ENCODE assay signal across 9 mouse cellular contexts in the genomic region with DNA sequence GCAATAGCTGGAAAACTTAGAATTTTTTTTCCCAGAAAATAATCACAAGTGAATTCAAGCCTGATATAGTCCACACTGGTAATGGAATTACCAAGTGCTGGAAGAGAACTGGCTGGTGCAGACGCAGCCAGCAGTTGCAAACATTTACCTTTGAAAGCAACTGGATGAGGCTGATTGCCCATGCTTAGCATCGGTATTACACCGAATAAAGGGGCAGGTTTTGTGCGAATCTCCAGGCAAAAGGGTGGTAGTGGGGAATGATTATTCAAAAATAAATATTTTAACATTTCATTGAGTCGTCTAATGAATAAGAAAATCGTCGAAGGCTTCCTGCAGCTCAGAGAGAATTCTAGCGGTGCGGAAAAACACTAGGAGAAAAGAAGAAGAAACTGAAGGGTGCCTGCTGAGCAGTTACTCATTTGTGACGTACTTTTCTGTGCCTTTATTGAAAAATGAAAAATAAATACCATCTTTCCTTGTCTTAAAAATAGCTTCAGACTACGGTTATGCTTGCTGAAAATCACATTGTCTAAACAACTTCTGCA. TPM values are rescaled to one million over a fixed set of nuclear protein-coding genes. Genes with fewer than 3 reads are reported as not detected.
A peak's percentile ranks its signal among the peaks of the same experiment; 100 is the strongest.
DNase-seq lines count a peak whose midpoint lies in the region; ATAC-seq and TF ChIP-seq lines count a peak whose summit lies in the region.
"Had no signal": no experiment of that assay in that cellular context is flagged by ENCODE, and none has a peak within 500 bp of the region (broad histone marks: within the 10 kb centered on the region; RNA-seq: fewer than 3 reads in every experiment).

No protein-coding gene starts in this region.

- H3K27me3 ChIP-seq in lung, embryonic 14.5 days (ENCODE audit: insufficient read depth, low read length), result no peaks in the 10 kb centered on the region
- H3K27me3 ChIP-seq in forebrain, embryonic 15.5 days, result peaks cover 55% of the 10 kb centered on the region
- peaks cover 19% of the 10 kb centered on the region for H3K27me3 ChIP-seq in limb, embryonic 11.5 days (ENCODE audit: control insufficient read depth, insufficient read depth, low read length)
- no peaks in the 10 kb centered on the region for H3K27me3 ChIP-seq in neural tube, embryonic 15.5 days (replicated peaks)

- H3K9ac ChIP-seq in lung, embryonic 14.5 days, result peak overlapping the region; percentile 78
- peak overlapping the region; percentile 32 for H3K9ac ChIP-seq in forebrain, embryonic 15.5 days (replicated peaks)
- H3K9ac ChIP-seq in limb, embryonic 11.5 days (ENCODE audit: low read length), result no peak overlapping the region
- peak overlapping the region; percentile 70 for H3K9ac ChIP-seq in neural tube, embryonic 15.5 days (replicated peaks)

- peaks cover 18% of the 10 kb centered on the region for H3K4me1 ChIP-seq in lung, embryonic 14.5 days (ENCODE audit: insufficient read depth)
- H3K4me1 ChIP-seq in forebrain, embryonic 15.5 days, result peaks cover 23% of the 10 kb centered on the region
- H3K4me1 ChIP-seq in limb, embryonic 11.5 days (ENCODE audit: control insufficient read depth, insufficient read depth, low read length), result peaks cover 10% of the 10 kb centered on the region; the same call in 1 of the 2 replicates
- H3K4me1 ChIP-seq in neural tube, embryonic 15.5 days, result peaks cover 35% of the 10 kb centered on the region

- peak overlapping the region; percentile 98 for H3K4me2 ChIP-seq in lung, embryonic 14.5 days
- H3K4me2 ChIP-seq in forebrain, embryonic 15.5 days (replicated peaks), result peak overlapping the region; percentile 66
- peak overlapping the region; percentile 74 for H3K4me2 ChIP-seq in limb, embryonic 11.5 days (ENCODE audit: low read depth, severe bottlenecking)
- peak overlapping the region; percentile 97 for H3K4me2 ChIP-seq in neural tube, embryonic 15.5 days

- no peaks in the 10 kb centered on the region for H3K9me3 ChIP-seq in lung, embryonic 14.5 days (ENCODE audit: low read depth, low read length)
- H3K9me3 ChIP-seq in forebrain, embryonic 15.5 days, result no peaks in the 10 kb centered on the region
- no peaks in the 10 kb centered on the region for H3K9me3 ChIP-seq in limb, embryonic 11.5 days (ENCODE audit: control insufficient read depth, low read length)
- H3K9me3 ChIP-seq in neural tube, embryonic 15.5 days (replicated peaks), result no peaks in the 10 kb centered on the region

- ATAC-seq in lung, embryonic 14.5 days (ENCODE audit: insufficient read depth), result no peak
- no peak for ATAC-seq in forebrain, embryonic 15.5 days (replicated peaks)
- ATAC-seq in limb, embryonic 11.5 days (ENCODE audit: insufficient number of reproducible peaks, low FRiP score, low TSS enrichment, low read depth), result no peak
- ATAC-seq in neural tube, embryonic 15.5 days (ENCODE audit: low FRiP score), result no peak
- ATAC-seq: activated CD4-positive, CD25-positive, alpha-beta regulatory T cell, adult 4 months had no signal

- H3K27ac ChIP-seq in lung, embryonic 14.5 days (ENCODE audit: low read depth), result peak overlapping the region; percentile 80; the same call in 1 of the 2 replicates
- no peak overlapping the region for H3K27ac ChIP-seq in forebrain, embryonic 15.5 days (replicated peaks)
- H3K27ac ChIP-seq in limb, embryonic 11.5 days (replicated peaks; ENCODE audit: low read depth, low read length), result no peak overlapping the region
- peak overlapping the region; percentile 81 for H3K27ac ChIP-seq in neural tube, embryonic 15.5 days (replicated peaks)

- DNase-seq in lung, embryonic 14.5 days, result peak; percentile 12
- DNase-seq in lung, postnatal 14 days, result no peak
- peak; percentile 26 for DNase-seq in limb, embryonic 11.5 days (ENCODE audit: low spot score)
- no peak for DNase-seq in thymus, postnatal 36 days
- DNase-seq in cerebellum, adult 8-10 months, result no peak
- no peak for DNase-seq in kidney, postnatal 14 days

- no peak for TF ChIP-seq CTCF in lung, embryonic 14.5 days (IDR thresholded peaks at IDR 0.05; ENCODE audit: low read depth)

- peak overlapping the region; percentile 53 for H3K4me3 ChIP-seq in lung, embryonic 14.5 days (ENCODE audit: low read depth, low read length)
- H3K4me3 ChIP-seq in forebrain, embryonic 15.5 days, result peak overlapping the region; percentile 42
- peak overlapping the region; percentile 41; the same call in 1 of the 2 replicates for H3K4me3 ChIP-seq in limb, embryonic 11.5 days (ENCODE audit: low read depth, low read length)
- H3K4me3 ChIP-seq in neural tube, embryonic 15.5 days (replicated peaks), result peak overlapping the region; percentile 55

- WGBS in lung, embryonic 14.5 days, result 6% methylated on average over 11 of the region's 11 CpGs
- WGBS in forebrain, embryonic 15.5 days, result 5% methylated on average over 11 of the region's 11 CpGs
- WGBS in limb, embryonic 11.5 days, result 5% methylated on average over 11 of the region's 11 CpGs
- 4% methylated on average over 11 of the region's 11 CpGs for WGBS in neural tube, embryonic 15.5 days

- H3K36me3 ChIP-seq in lung, embryonic 14.5 days (ENCODE audit: insufficient read depth), result no peaks in the 10 kb centered on the region
- no peaks in the 10 kb centered on the region for H3K36me3 ChIP-seq in forebrain, embryonic 15.5 days
- no peaks in the 10 kb centered on the region for H3K36me3 ChIP-seq in limb, embryonic 11.5 days (ENCODE audit: control insufficient read depth, insufficient read depth, low read length)
- H3K36me3 ChIP-seq in neural tube, embryonic 15.5 days, result no peaks in the 10 kb centered on the region

RNA-seq across cellular contexts. Expression of gene Meis1, which starts 7.3 kb away (rescaled TPM):
- 122 and 132 TPM in 2 replicates for polyA plus RNA-seq in lung, embryonic 14.5 days (2014; fragmentation: Nextera tagmentation; extraction: Ambion mirVana)
- polyA plus RNA-seq in forebrain, embryonic 15.5 days (2015; fragmentation: Nextera tagmentation; extraction: Ambion mirVana), result 29.4 and 29.7 TPM in 2 replicates
- polyA plus RNA-seq in limb, embryonic 11.5 days (2014; fragmentation: Nextera tagmentation; extraction: Ambion mirVana), result 69.8 and 85.0 TPM in 2 replicates
- 156 and 166 TPM in 2 replicates for polyA plus RNA-seq in neural tube, embryonic 15.5 days (2015; fragmentation: Nextera tagmentation; extraction: Ambion mirVana)

Comparison
In these comparisons a context has a peak if more than half of its experiments do, and no peak if none do; other contexts are left out.
1. DNase-seq: peak in lung, embryonic 14.5 days (single experiment) and limb, embryonic 11.5 days (single experiment); none in lung, postnatal 14 days (single experiment), thymus, postnatal 36 days (0 of 2), cerebellum, adult 8-10 months (single experiment) and kidney, postnatal 14 days (single experiment).
2. H3K27ac ChIP-seq: peak in lung, embryonic 14.5 days (single experiment) and neural tube, embryonic 15.5 days (single experiment); none in forebrain, embryonic 15.5 days (single experiment) and limb, embryonic 11.5 days (single experiment).
3. Peak in every context shown above with its lines, with median percentiles within 50 percentile points of each other: H3K4me2 ChIP-seq and H3K4me3 ChIP-seq.